Comparison of ENCODE assay signal across 31 mouse cellular contexts in the genomic region with DNA sequence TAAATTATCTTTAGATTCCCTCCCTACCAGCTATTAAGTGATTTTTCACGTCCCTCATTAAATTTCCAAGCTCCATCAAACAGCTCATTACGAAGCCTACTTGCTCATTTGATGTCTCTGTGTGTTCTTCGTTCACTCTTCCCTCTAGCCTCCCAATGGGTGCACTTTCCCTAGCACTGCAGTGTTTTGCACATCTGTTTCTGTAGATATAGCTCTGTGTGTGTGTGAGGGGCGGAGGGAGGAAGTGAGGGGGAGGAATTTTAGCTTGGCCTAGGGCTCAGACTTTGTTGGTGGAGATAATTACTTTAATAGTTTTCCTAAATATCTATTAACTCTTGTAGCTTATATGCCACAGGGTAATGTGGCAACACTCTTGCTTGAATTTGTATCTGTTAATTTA. TPM values are rescaled to one million over a fixed set of nuclear protein-coding genes. Genes with fewer than 3 reads are reported as not detected.
DNase-seq lines count a peak whose midpoint lies in the region; ATAC-seq and TF ChIP-seq lines count a peak whose summit lies in the region.
"Had no signal": no experiment of that assay in that cellular context is flagged by ENCODE, and none has a peak within 500 bp of the region (broad histone marks: within the 10 kb centered on the region; RNA-seq: fewer than 3 reads in every experiment).

No protein-coding gene starts in this region.

- no peaks in the 10 kb centered on the region for H3K27me3 ChIP-seq in hindbrain, embryonic 13.5 days
- H3K27me3 ChIP-seq in hindbrain, embryonic 11.5 days (ENCODE audit: control insufficient read depth, insufficient read depth, low read length): no peaks in the 10 kb centered on the region
- peaks cover 1 to 2% of the 10 kb centered on the region in 2 experiments; a peak in 3 of 4 replicates for H3K27me3 ChIP-seq in MEL (ENCODE audit: control insufficient read depth in 1 of 2, insufficient read depth in 2 of 2, low read length in 2 of 2)
- no peaks in the 10 kb centered on the region for H3K27me3 ChIP-seq in hindbrain, embryonic 16.5 days (replicated peaks; ENCODE audit: control insufficient read depth, insufficient read depth, low read length)
- H3K27me3 ChIP-seq in neural tube, embryonic 13.5 days: no peaks in the 10 kb centered on the region
- H3K27me3 ChIP-seq: forebrain, embryonic 13.5 days; heart, embryonic 15.5 days; kidney, embryonic 15.5 days; liver, embryonic 12.5 days had no signal

- WGBS in hindbrain, embryonic 13.5 days: 54% methylated on average over 4 of the region's 4 CpGs
- 79% methylated on average over 4 of the region's 4 CpGs for whole genome bisulfite sequencing in hindbrain, embryonic 11.5 days
- WGBS in hindbrain, embryonic 16.5 days: 61% methylated on average over 4 of the region's 4 CpGs
- 44% methylated on average over 4 of the region's 4 CpGs for WGBS in neural tube, embryonic 13.5 days

- TF ChIP-seq CTCF in MEL (IDR thresholded peaks at IDR 0.05 in 2 of 3, conservative IDR thresholded peaks at IDR 0.05 in 1 of 3; ENCODE audit: control insufficient read depth in 1 of 3, insufficient read depth in 1 of 3, low read depth in 2 of 3, low read length in 3 of 3, poor library complexity in 1 of 3, severe bottlenecking in 1 of 3): no peak

- peaks cover 7% of the 10 kb centered on the region; the same call in 1 of the 2 replicates for H3K4me1 ChIP-seq in hindbrain, embryonic 13.5 days (replicated peaks)
- H3K4me1 ChIP-seq in hindbrain, embryonic 11.5 days (replicated peaks; ENCODE audit: control insufficient read depth, insufficient read depth, low read length): no peaks in the 10 kb centered on the region
- no peaks in the 10 kb centered on the region for H3K4me1 ChIP-seq in MEL (ENCODE audit: control insufficient read depth in 1 of 2, insufficient read depth in 2 of 2, low read length in 2 of 2)
- H3K4me1 ChIP-seq in hindbrain, embryonic 16.5 days (ENCODE audit: control insufficient read depth, insufficient read depth, low read depth, low read length): no peaks in the 10 kb centered on the region
- peaks cover 12% of the 10 kb centered on the region for H3K4me1 ChIP-seq in neural tube, embryonic 13.5 days (replicated peaks)
- H3K4me1 ChIP-seq: forebrain, embryonic 13.5 days; heart, embryonic 10.5 days; heart, embryonic 15.5 days; kidney, embryonic 15.5 days; liver, embryonic 12.5 days had no signal

- no peak for TF ChIP-seq RAD21 in MEL (IDR thresholded peaks at IDR 0.05; ENCODE audit: low read depth, low read length)

- peak overlapping the region; percentile 82 for H3K27ac ChIP-seq in hindbrain, embryonic 13.5 days
- no peak overlapping the region for H3K27ac ChIP-seq in hindbrain, embryonic 11.5 days (ENCODE audit: low read depth, low read length)
- H3K27ac ChIP-seq in MEL (ENCODE audit: control insufficient read depth, low read depth, low read length): no peak overlapping the region
- H3K27ac ChIP-seq in hindbrain, embryonic 16.5 days (ENCODE audit: low read depth, low read length): no peak overlapping the region
- peak overlapping the region; percentile 80 for H3K27ac ChIP-seq in neural tube, embryonic 13.5 days (replicated peaks)
- H3K27ac ChIP-seq: forebrain, embryonic 13.5 days; heart, embryonic 10.5 days; heart, embryonic 15.5 days; kidney, embryonic 15.5 days; liver, embryonic 12.5 days had no signal

- no peak for TF ChIP-seq POLR2A in MEL (IDR thresholded peaks at IDR 0.05; ENCODE audit: control insufficient read depth in 1 of 2, insufficient read depth in 1 of 2, low read depth in 1 of 2, low read length in 2 of 2, poor library complexity in 1 of 2)

- no peak for TF ChIP-seq EP300 in MEL (IDR thresholded peaks at IDR 0.05; ENCODE audit: low read depth in 1 of 2, low read length in 2 of 2)

- H3K9me3 ChIP-seq in hindbrain, embryonic 13.5 days: no peaks in the 10 kb centered on the region
- H3K9me3 ChIP-seq in hindbrain, embryonic 11.5 days (ENCODE audit: control insufficient read depth, low read length): no peaks in the 10 kb centered on the region
- no peaks in the 10 kb centered on the region for H3K9me3 ChIP-seq in MEL (replicated peaks; ENCODE audit: insufficient read depth, low read length)
- H3K9me3 ChIP-seq in hindbrain, embryonic 16.5 days (ENCODE audit: control insufficient read depth, low read length): no peaks in the 10 kb centered on the region
- H3K9me3 ChIP-seq in neural tube, embryonic 13.5 days: no peaks in the 10 kb centered on the region
- H3K9me3 ChIP-seq: forebrain, embryonic 13.5 days; heart, embryonic 10.5 days; heart, embryonic 15.5 days; kidney, embryonic 15.5 days; liver, embryonic 12.5 days had no signal

- peak; percentile 92 for ATAC-seq in hindbrain, embryonic 13.5 days (ENCODE audit: low FRiP score)
- ATAC-seq in hindbrain, embryonic 11.5 days (ENCODE audit: low FRiP score): no peak
- peak; percentile 88 for ATAC-seq in hindbrain, embryonic 16.5 days
- peak; percentile 93 for ATAC-seq in neural tube, embryonic 13.5 days (ENCODE audit: low read depth)
- no peak for ATAC-seq in megakaryocyte-erythroid progenitor cell, adult 5-6 weeks (replicated peaks; ENCODE audit: low FRiP score, low TSS enrichment, poor library complexity, severe bottlenecking)
- ATAC-seq: forebrain, embryonic 13.5 days; inflammation-experienced regulatory T-cells, adult 6 months; liver, embryonic 12.5 days; liver, postnatal 0 days had no signal

- H3K79me2 ChIP-seq in MEL (ENCODE audit: control insufficient read depth, insufficient read depth, low read length, poor library complexity): no peaks in the 10 kb centered on the region

- no peak overlapping the region for H3K4me2 ChIP-seq in hindbrain, embryonic 13.5 days
- H3K4me2 ChIP-seq in hindbrain, embryonic 11.5 days (replicated peaks; ENCODE audit: low read depth, low read length): no peak overlapping the region
- no peak overlapping the region for H3K4me2 ChIP-seq in hindbrain, embryonic 16.5 days (ENCODE audit: low read length)
- no peak overlapping the region for H3K4me2 ChIP-seq in neural tube, embryonic 13.5 days
- H3K4me2 ChIP-seq: forebrain, embryonic 13.5 days; heart, embryonic 15.5 days; kidney, embryonic 15.5 days; liver, embryonic 12.5 days had no signal

- no peak for DNase-seq in hindbrain, embryonic 11.5 days (ENCODE audit: low spot score)
- DNase-seq in MEL (ENCODE audit: low read depth, low spot score): peak; percentile 2
- no peak for DNase-seq in layer of hippocampus, postnatal 25 days (ENCODE audit: extremely low spot score in 1 of 2, low spot score in 1 of 2)
- DNase-seq in cerebellum, adult 9-11 months: no peak
- DNase-seq: adrenal gland, postnatal 25 days; cerebellum, adult 2 months; cerebellum, postnatal 25 days; gastrocnemius, postnatal 14 days; heart, postnatal 36 days; kidney, adult 11 months; kidney, postnatal 25 days; left cerebral cortex, postnatal 4 days; liver, postnatal 0 days; lung, postnatal 36 days; retina, postnatal 1 day; right cerebral cortex, postnatal 25 days; spleen, adult 18-20 months; thymus, postnatal 14 days had no signal

- H3K4me3 ChIP-seq in hindbrain, embryonic 13.5 days: no peak overlapping the region
- H3K4me3 ChIP-seq in hindbrain, embryonic 11.5 days (ENCODE audit: low read depth, low read length): no peak overlapping the region
- H3K4me3 ChIP-seq in MEL (ENCODE audit: control insufficient read depth in 1 of 2, insufficient read depth in 1 of 2, low read depth in 2 of 2, low read length in 2 of 2): no peak overlapping the region
- H3K4me3 ChIP-seq in hindbrain, embryonic 16.5 days (ENCODE audit: low read length): no peak overlapping the region
- H3K4me3 ChIP-seq in neural tube, embryonic 13.5 days: no peak overlapping the region
- H3K4me3 ChIP-seq: forebrain, embryonic 13.5 days; heart, embryonic 10.5 days; heart, embryonic 15.5 days; kidney, embryonic 15.5 days; liver, embryonic 12.5 days had no signal

- no peak overlapping the region for H3K9ac ChIP-seq in hindbrain, embryonic 13.5 days
- H3K9ac ChIP-seq in hindbrain, embryonic 11.5 days (ENCODE audit: low read depth, low read length): no peak overlapping the region
- H3K9ac ChIP-seq in MEL (ENCODE audit: control insufficient read depth, low read depth, low read length, poor library complexity, severe bottlenecking): no peak overlapping the region
- H3K9ac ChIP-seq in hindbrain, embryonic 16.5 days (ENCODE audit: low read depth, low read length): no peak overlapping the region
- H3K9ac ChIP-seq in neural tube, embryonic 13.5 days: no peak overlapping the region
- H3K9ac ChIP-seq: forebrain, embryonic 13.5 days; heart, embryonic 15.5 days; kidney, embryonic 15.5 days; liver, embryonic 12.5 days; liver, postnatal 0 days had no signal

- H3K36me3 ChIP-seq in hindbrain, embryonic 13.5 days: no peaks in the 10 kb centered on the region
- H3K36me3 ChIP-seq in hindbrain, embryonic 11.5 days (ENCODE audit: control insufficient read depth, insufficient read depth, low read length): no peaks in the 10 kb centered on the region
- H3K36me3 ChIP-seq in MEL (ENCODE audit: control insufficient read depth in 1 of 2, insufficient read depth in 2 of 2, low read length in 2 of 2): no peaks in the 10 kb centered on the region
- H3K36me3 ChIP-seq in hindbrain, embryonic 16.5 days (ENCODE audit: control insufficient read depth, insufficient read depth, low read length): no peaks in the 10 kb centered on the region
- no peaks in the 10 kb centered on the region for H3K36me3 ChIP-seq in neural tube, embryonic 13.5 days
- H3K36me3 ChIP-seq: heart, embryonic 10.5 days; heart, embryonic 15.5 days; kidney, embryonic 15.5 days; liver, embryonic 12.5 days had no signal

TF ChIP-seq in MEL, 35 proteins besides CTCF, POLR2A, EP300 and RAD21 (continues in another document):
- TF ChIP-seq MXI1 (IDR thresholded peaks at IDR 0.05; ENCODE audit: low read depth, low read length): no peak
- no peak for TF ChIP-seq POLR2AphosphoS2 (IDR thresholded peaks at IDR 0.05; ENCODE audit: low read length)
- TF ChIP-seq MYB (IDR thresholded peaks at IDR 0.05; ENCODE audit: low read depth, low read length): no peak
- TF ChIP-seq ZMIZ1 (IDR thresholded peaks at IDR 0.05; ENCODE audit: low read depth, low read length): no peak
- no peak for TF ChIP-seq POLR2AphosphoS5 (IDR thresholded peaks at IDR 0.05; ENCODE audit: borderline replicate concordance, low read depth, low read length)
- no peak for TF ChIP-seq RCOR1 (IDR thresholded peaks at IDR 0.05; ENCODE audit: low read depth, low read length)

RNA-seq across cellular contexts. Expression of a gene that starts 54.4 kb away (rescaled TPM):
- polyA plus RNA-seq in hindbrain, embryonic 13.5 days (2015; fragmentation: Nextera tagmentation; extraction: Ambion mirVana): 7.2 and 7.7 TPM in 2 replicates
- 0.17 and 0.28 TPM in 2 replicates for polyA plus RNA-seq in hindbrain, embryonic 11.5 days (2014; fragmentation: Nextera tagmentation; extraction: Ambion mirVana)
- 0.20 TPM in 1 of 2 replicates, not detected in the other for total RNA-seq in MEL (2012; rRNA removed)
- polyA plus RNA-seq in MEL (2012; ENCODE audit: insufficient read depth in 1 of 2, insufficient read length in 2 of 2, low read depth in 1 of 2, low replicate concordance in 2 of 2, missing spikeins in 1 of 2): not detected
- polyA plus RNA-seq in hindbrain, embryonic 16.5 days (2015; fragmentation: Nextera tagmentation; extraction: Ambion mirVana): 10.1 and 10.5 TPM in 2 replicates
- 5.1 and 6.5 TPM in 2 replicates for polyA plus RNA-seq in neural tube, embryonic 13.5 days (2015; fragmentation: Nextera tagmentation; extraction: Ambion mirVana)
- total RNA-seq in layer of hippocampus, postnatal 25 days (2021): 10 to 100 TPM; 36.8 to 57.9 TPM
- not detected in 2 replicates for total RNA-seq in megakaryocyte-erythroid progenitor cell, adult 5-6 weeks (2014; fragmentation: Nextera tagmentation)
- not detected in 2 replicates for total RNA-seq in megakaryocyte-erythroid progenitor cell, adult 5-6 weeks (2017)
- total RNA-seq: granulocyte monocyte progenitor cell, adult 5-6 weeks; megakaryocyte, adult 5-6 weeks; monocyte, adult 5-6 weeks had no signal
- polyA plus RNA-seq: inflammation-experienced regulatory T-cells, adult 6 months had no signal

Comparison
In these comparisons a context has a peak if more than half of its experiments do, and no peak if none do; other contexts are left out.
1. ATAC-seq: peak in hindbrain, embryonic 13.5 days (single experiment), hindbrain, embryonic 16.5 days (single experiment) and neural tube, embryonic 13.5 days (single experiment); none in hindbrain, embryonic 11.5 days (single experiment) and megakaryocyte-erythroid progenitor cell, adult 5-6 weeks (single experiment).
2. H3K27ac ChIP-seq: peak in hindbrain, embryonic 13.5 days (single experiment) and neural tube, embryonic 13.5 days (single experiment); none in hindbrain, embryonic 11.5 days (single experiment), MEL (single experiment) and hindbrain, embryonic 16.5 days (single experiment).